Mouse (Mus musculus): ENCODE data around the gene Strn4.

Strn4 gene

GRCm38 (mm10) chr7:16875326-16875725 is 59.6 kb downstream of the Strn4 start:
- DNase-seq (ENCODE audit: low spot score in 2 of 2): no peak

GRCm38 (mm10) chr7:16876006-16876405 is 60.3 kb downstream of the Strn4 start:
- DNase-seq (ENCODE audit: low spot score in 2 of 2): no peak

- no peak for DNase-seq (ENCODE audit: low spot score in 2 of 2)
Observed at GRCm38 (mm10) chr7:16876608-16877007, 60.9 kb downstream of the Strn4 start.

GRCm38 (mm10) chr7:16877717-16878116 is 62.0 kb downstream of the Strn4 start:
- no peak for DNase-seq (ENCODE audit: low spot score in 2 of 2)

GRCm38 (mm10) chr7:16879796-16880547 is 64.3 kb downstream of the Strn4 start:
- no peak for DNase-seq (ENCODE audit: low spot score in 2 of 2)

- no peak for DNase-seq (ENCODE audit: low spot score in 2 of 2)
Observed at GRCm38 (mm10) chr7:16880615-16881014, 64.9 kb downstream of the Strn4 start.

- DNase-seq (ENCODE audit: low spot score in 2 of 2): no peak
Observed at GRCm38 (mm10) chr7:16883162-16883561, 67.5 kb downstream of the Strn4 start.

GRCm38 (mm10) chr7:16884334-16884733 is 68.6 kb downstream of the Strn4 start:
- no peak for DNase-seq (ENCODE audit: low spot score in 2 of 2)

- DNase-seq (ENCODE audit: low spot score in 2 of 2): no peak
Observed at GRCm38 (mm10) chr7:16885271-16885776, 69.6 kb downstream of the Strn4 start.

- DNase-seq (ENCODE audit: low spot score in 2 of 2): no peak
Observed at GRCm38 (mm10) chr7:16885905-16886304, 70.2 kb downstream of the Strn4 start.

All from right cerebral cortex, adult 2 months (tissue).